Mouse (Mus musculus) embryonic fibroblast, embryonic 13.5 days (primary cell): ENCODE measurements around the gene 2310033P09Rik. TPM values are rescaled to one million over a fixed set of nuclear protein-coding genes. Genes with fewer than 3 reads are reported as not detected.

ENCODE experiments used
- H3K27ac ChIP-seq: 2 replicates; pipeline ENCODE4 v1.5.1; 2012; ENCODE audit warnings: low read length, control low read depth, inconsistent platforms; ENCODE audit not compliant: insufficient read depth
- H3K4me1 ChIP-seq: 2 replicates; pipeline ENCODE4 v1.6.1; 2011; ENCODE audit warnings: low read length; ENCODE audit not compliant: control insufficient read depth, insufficient read depth
- H3K4me3 ChIP-seq: 2 replicates; pipeline ENCODE4 v1.5.1; 2011; ENCODE audit warnings: mild to moderate bottlenecking, control low read depth, low read length; ENCODE audit not compliant: insufficient read depth
- CTCF ChIP-seq: IDR thresholded peaks from 2 replicates; pipeline ENCODE4 v1.5.1; 2011; ENCODE audit warnings: mild to moderate bottlenecking, control low read depth, low read length, moderate library complexity, borderline replicate concordance; ENCODE audit not compliant: insufficient read depth
- POLR2A ChIP-seq: IDR thresholded peaks from 2 replicates; pipeline ENCODE4 v1.6.1; 2011; ENCODE audit warnings: low read depth, mild to moderate bottlenecking, control low read depth, low read length, moderate library complexity
- polyA plus RNA-seq: library from polyadenylated mRNA; stranded (reverse); fragments of >200 nt; gene quantifications from 2 replicates; pipeline ENCODE4 v1.2.4, GENCODE M21; 2011; ENCODE audit warnings: low read depth; ENCODE audit not compliant: missing spikeins, insufficient read length

Gene 2310033P09Rik
- polyA plus RNA-seq, 1 experiment: 7.2 TPM

DNA sequence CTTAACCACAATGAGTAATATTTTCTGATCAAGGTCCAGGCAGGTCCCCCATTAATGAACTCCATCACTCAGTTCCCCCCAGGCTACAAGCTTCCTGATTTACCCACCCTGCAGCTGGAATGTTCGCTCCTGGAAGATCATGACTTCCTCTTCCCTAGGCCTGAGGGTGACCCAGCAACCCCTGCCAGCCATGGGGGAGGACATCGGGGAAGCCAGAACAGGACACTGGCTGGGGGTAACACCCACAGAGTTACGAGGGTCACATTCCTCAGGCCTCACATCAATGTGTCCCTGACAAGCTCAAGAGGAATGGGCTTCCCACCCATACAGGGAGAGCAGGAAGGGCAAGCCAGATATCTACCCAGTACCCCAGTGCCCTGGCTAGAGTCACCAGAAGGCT lies 38.3 kb upstream of the 2310033P09Rik start:
- H3K27ac ChIP-seq: no peak overlapping the region
- H3K4me3 ChIP-seq: no peak overlapping the region
- TF ChIP-seq CTCF: no peak
- no peak for TF ChIP-seq POLR2A
- H3K4me1 ChIP-seq: no peaks in the 10 kb centered on the region

DNA sequence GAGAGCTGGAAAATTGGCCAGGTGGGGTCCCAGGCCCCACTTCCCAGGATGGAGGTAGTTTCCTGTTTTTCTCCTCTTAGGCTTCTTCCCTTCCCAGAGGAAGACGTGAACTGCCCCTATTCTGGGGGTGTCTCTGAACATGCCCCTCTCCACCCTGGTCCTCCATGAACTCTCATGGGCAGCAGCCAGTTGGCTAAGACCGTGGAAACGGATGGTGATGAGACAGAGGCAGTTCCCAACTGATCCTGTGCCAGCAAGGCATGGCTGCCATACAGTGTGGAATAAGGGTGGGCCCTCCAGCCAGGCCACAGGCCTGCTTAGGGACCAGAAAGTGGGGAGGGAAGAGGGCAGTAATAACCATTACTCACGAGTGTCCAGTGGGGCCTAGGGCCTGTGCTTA lies 37.6 kb upstream of the 2310033P09Rik start:
- Histone ChIP-seq H3K27ac (no peak overlapping the region), H3K4me3 (no peak overlapping the region), H3K4me1 (no peaks in the 10 kb centered on the region)
- TF ChIP-seq CTCF (no peak), POLR2A (no peak)

DNA sequence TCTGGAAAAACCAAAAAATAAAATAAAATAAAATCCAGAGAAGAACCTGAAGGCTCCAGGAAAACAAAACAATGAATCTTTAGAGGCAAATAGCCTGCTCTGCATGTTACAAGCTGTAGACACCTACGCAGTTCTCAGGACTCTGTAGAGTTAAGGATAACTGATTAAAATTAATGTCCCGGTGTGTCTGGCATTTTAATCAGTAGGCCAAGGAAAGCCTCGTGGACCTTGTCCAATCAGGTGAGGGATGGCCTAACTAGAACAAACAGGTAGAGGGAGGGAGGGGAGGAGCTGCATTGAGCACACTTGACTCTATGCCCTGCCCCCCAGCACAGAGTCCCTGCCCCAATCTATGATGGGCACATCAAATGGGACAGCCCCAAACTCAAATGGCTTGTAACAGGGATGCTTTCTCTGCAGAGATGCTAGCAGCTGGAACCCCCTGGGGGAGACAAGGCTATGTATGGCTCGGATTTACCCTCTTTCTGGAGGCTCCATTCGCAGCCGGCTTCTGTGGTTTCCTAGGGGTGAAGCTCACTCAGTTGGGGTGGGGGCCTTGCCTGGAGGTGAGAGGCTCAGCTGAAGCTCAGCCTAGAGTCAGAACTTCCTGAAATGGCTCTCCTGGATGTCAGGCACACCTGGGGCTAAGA lies 33.8 kb upstream of the 2310033P09Rik start:
- Histone ChIP-seq H3K4me3 (no peak overlapping the region), H3K4me1 (no peaks in the 10 kb centered on the region), H3K27ac (no peak overlapping the region)
- TF ChIP-seq CTCF (no peak), POLR2A (no peak)

DNA sequence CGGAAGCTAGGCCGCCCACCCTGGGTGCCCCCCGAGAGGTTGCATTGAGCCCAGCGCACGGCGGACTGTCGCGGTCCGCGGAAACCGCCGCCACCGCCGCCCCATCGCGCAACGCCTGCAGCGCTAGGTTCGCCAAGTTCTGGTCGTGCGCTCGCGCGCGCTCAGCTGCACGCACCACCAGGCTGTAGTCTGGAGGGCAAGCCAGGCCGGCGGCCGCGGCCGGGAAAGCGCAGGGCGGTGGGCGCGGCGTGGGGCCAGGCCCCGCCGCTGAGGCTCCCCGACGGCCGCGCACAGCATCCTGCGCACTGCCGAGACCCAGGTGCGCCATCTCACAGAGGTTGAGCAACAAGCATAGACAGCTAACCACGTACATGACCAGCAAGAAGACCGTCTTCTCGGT lies 31.6 kb upstream of the 2310033P09Rik start:
- no peak overlapping the region for H3K27ac ChIP-seq
- TF ChIP-seq CTCF (no peak), POLR2A (no peak)
- no peaks in the 10 kb centered on the region for H3K4me1 ChIP-seq
- no peak overlapping the region for H3K4me3 ChIP-seq

DNA sequence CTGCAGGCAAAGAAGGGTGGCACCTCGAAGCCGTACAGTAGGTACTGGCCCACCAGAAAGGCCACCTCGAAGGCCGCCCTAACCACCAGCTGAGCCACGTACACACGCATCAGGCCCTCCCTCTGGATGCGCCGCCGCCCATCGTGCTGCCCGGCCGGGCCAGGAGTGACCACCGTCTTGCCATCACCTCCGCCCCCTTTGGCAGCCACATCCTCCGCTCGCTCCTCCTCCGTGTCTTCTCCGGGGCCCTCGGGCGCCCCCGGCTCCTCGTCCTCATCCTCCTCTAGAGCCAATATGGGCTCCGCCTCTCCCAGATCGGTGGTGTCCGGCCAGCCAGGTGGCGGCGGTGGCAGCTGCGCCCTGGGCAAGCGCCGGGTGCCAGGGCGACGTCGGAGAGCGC lies 31.2 kb upstream of the 2310033P09Rik start:
- Histone ChIP-seq H3K27ac (no peak overlapping the region), H3K4me1 (no peaks in the 10 kb centered on the region), H3K4me3 (no peak overlapping the region)
- TF ChIP-seq POLR2A (no peak), CTCF (no peak)

DNA sequence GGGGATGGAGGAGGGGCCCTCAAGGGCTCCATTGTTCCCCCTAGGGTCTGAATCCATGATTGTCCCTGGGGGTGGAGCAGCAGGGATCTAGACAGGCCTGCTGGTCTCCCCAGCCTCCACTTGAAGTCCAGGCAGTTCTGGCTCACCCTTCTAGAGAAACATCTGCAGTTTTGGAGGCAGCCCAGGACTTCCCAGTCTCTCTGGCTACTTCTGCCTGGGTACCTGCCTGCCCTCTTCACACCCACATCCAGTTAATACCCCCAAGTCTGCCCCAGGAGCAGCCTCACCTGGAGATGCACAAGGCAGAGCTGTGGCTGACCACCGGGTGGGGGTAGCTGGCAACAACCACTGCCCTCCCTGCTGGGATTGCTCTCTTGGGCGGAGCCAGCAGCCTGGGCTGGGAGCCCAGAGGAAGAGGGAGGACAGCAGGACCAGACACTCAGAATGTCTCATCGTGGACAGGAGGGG lies 25.2 kb upstream of the 2310033P09Rik start, which contains the start of gene Gjc2:
TSS of gene Gjc2 (minus strand) at position 350 of the 468 bp plus-strand sequence.
- H3K4me1 ChIP-seq: peaks cover 4% of the 10 kb centered on the region; the same call in 1 of the 2 replicates
- no peak within 1 kb of the TSS for H3K4me3 ChIP-seq
- no peak within 1 kb of the TSS; the same call in 1 of the 2 replicates for H3K27ac ChIP-seq
- no peak for TF ChIP-seq POLR2A
- TF ChIP-seq CTCF: no peak

DNA sequence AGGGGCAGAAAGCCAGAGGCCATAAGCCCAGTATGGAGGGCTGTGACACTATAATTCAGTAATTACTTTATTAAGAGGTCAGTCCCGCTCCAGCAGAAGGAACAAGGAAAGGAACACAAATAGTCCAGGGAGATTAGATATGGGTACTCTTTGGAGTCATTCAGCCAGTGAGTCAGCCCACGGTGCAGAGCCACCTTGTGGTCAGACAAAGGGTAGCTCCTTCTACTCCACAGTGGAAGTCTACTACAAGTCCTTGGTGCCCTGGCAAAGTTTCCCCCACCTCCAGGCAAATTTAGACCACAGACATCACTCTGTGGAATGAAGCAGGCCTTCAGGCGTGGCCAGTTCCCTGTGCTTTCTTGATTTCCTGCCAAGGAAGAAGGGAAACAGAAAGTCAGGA lies 24.3 kb upstream of the 2310033P09Rik start:
- no peak overlapping the region for H3K4me3 ChIP-seq
- no peak overlapping the region for H3K27ac ChIP-seq
- TF ChIP-seq CTCF (peak; percentile 77; the same call in 1 of the 2 replicates), POLR2A (no peak)
- H3K4me1 ChIP-seq: peaks cover 4% of the 10 kb centered on the region; the same call in 1 of the 2 replicates

DNA sequence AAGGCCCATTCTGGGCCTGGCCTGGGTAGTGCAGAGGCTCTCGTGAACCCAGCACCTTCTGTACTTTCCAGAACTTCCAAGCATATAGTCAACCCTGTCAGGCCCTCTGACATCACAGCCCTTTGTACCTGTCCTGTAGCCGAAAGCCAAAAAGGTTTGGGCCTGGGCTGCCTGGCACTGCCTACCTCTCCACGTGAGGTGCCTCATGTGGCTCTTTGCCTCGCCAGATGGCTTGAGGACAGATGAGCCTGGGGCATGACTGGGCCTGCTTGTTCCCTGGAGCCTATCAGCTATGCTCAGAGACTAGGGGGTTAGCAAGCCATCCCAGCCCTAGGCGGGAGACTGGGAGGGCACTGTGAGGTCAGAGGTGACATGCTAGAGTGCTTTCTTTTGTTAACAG lies 22.6 kb upstream of the 2310033P09Rik start:
- Histone ChIP-seq H3K4me1 (peaks cover 4% of the 10 kb centered on the region; the same call in 1 of the 2 replicates), H3K4me3 (no peak overlapping the region), H3K27ac (no peak overlapping the region)
- no peak for TF ChIP-seq CTCF
- TF ChIP-seq POLR2A: no peak

DNA sequence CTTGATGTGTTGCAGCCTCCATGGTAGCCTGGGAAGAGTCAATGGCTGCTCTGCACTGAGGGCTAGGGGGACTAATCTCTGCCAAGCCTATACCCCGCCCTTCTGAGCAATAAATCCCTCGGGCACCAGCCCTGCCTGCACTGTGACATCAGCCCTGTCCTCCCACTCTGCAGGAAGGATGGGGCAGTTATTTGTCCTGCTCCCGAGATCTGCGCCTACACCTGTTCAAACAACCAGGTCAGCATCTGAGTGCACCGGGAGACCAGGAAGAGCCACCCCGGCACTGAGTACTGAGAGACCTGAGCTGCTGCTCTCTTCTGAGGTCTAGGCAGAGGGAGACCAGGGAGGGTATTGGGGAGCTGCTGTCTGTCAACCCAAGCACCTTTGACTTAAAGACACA lies 20.4 kb upstream of the 2310033P09Rik start:
- TF ChIP-seq CTCF (no peak), POLR2A (no peak)
- no peak overlapping the region for H3K4me3 ChIP-seq

DNA sequence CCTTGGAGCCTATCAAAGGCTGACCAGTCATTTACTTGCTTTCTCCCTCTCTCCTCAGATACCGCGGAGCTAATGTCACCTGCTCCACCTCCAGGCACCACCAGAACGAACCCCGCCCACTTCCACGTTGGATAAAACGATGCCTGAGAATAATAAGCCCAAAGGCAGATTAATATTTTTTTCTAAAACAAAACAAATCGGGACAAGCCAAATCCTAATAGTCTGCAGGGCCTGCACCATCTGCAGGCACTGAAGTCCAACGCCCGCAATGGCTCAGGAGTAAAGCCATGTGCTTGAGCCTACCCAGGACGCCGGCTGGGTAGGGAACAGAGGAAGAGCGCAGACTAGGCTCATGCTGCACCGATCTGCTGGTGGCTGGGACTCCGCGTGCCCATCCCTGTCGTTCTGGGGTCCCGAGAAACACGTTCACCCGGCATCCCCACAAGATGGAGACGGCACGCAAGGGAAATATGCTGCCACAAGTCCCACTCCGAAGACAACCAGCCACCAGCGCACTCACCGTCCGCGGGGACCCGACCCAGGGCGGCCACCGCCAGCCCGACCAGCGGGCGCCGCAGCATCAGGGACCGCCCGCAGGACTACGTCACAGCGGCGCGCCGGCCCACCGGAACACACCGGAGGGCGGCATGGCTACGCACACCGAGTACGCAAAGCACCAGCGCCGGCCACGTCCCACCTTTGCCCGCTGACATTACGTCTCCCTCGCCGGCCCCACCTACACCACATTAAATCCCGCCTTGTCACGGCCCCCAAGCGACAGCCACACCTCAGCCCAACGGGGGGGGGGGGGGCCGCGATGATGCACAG lies 16.7 kb upstream of the 2310033P09Rik start:
- Histone ChIP-seq H3K27ac (peak overlapping the region; percentile 55), H3K4me3 (peak overlapping the region; percentile 61), H3K4me1 (no peaks in the 10 kb centered on the region)
- TF ChIP-seq POLR2A (peak; percentile 97), CTCF (no peak)

More for the DNA sequence above, 20.4 kb upstream of the 2310033P09Rik start:
- peaks cover 4% of the 10 kb centered on the region; the same call in 1 of the 2 replicates for H3K4me1 ChIP-seq
- no peak overlapping the region for H3K27ac ChIP-seq
